Mouse (Mus musculus): ENCODE data around the gene Olfr392. TPM values are rescaled to one million over a fixed set of nuclear protein-coding genes. Genes with fewer than 3 reads are reported as not detected.

Gene Olfr392
- not detected in 2 replicates for polyA plus RNA-seq (2016; fragmentation: Nextera tagmentation; extraction: Ambion mirVana)

DNA sequence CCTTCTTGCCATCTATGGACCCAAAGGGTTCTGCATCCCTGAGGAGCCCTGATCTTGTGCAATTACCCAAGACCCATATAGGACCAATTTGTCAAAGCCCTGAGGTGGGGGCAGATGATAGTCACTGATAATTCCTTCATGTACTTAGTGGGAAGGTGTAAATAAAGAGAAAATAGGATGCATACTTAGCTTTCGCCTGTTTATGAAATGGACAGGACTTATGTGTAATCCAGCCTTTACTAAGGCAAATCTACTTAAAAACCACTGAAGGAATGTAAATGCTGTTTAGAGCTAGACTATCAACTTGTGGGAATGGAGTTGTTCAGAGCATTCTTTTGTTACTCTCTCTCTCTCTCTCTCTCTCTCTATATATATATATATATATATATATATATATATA, at the start of gene Olfr392:
Olfr392 (minus strand) TSS at position 101 of the 400 bp plus-strand sequence.
- Histone ChIP-seq H3K27me3 (no peaks in the 10 kb centered on the region), H3K4me1 (no peaks in the 10 kb centered on the region), H3K36me3 (no peaks in the 10 kb centered on the region), H3K27ac (no peak within 1 kb of the TSS), H3K4me2 (replicated peaks) (no peak within 1 kb of the TSS), H3K4me3 (no peak within 1 kb of the TSS), H3K9ac (no peak within 1 kb of the TSS), H3K9me3 (replicated peaks) (0 out of 2 replicates have a peak, but pooled peaks cover 3% of the 10 kb centered on the region)
- whole genome bisulfite sequencing, result 91% methylated on average over 1 of the region's 1 CpGs
- no peak for ATAC-seq (ENCODE audit: low FRiP score)

DNA sequence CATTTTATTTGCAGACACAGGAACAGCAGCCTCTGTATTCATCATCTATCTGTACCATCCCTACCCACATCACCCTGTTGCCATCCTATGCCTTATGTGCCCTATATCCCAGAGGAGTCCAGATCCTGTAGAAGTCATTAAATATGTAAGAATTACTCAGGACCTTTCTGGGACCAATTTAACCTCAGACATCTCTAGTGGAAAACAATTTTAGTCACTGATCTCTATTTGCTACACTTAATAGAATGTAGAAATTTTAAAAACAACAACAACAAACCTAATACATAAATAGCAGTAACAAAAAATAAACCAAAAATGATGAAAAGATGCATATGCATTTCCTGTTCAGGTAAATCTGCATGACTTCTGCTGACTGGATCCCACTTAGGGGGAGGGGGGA, 34.5 kb upstream of the Olfr392 start, which contains the start of gene Olfr393:
Olfr393 (minus strand) TSS at position 101 of the 400 bp plus-strand sequence.
- Histone ChIP-seq H3K27me3 (no peaks in the 10 kb centered on the region), H3K4me3 (no peak within 1 kb of the TSS), H3K27ac (no peak within 1 kb of the TSS), H3K9me3 (replicated peaks) (0 out of 2 replicates have a peak, but pooled peaks cover 14% of the 10 kb centered on the region), H3K36me3 (no peaks in the 10 kb centered on the region), H3K4me2 (replicated peaks) (no peak within 1 kb of the TSS), H3K9ac (no peak within 1 kb of the TSS), H3K4me1 (no peaks in the 10 kb centered on the region)
- ATAC-seq (ENCODE audit: low FRiP score), result no peak

DNA sequence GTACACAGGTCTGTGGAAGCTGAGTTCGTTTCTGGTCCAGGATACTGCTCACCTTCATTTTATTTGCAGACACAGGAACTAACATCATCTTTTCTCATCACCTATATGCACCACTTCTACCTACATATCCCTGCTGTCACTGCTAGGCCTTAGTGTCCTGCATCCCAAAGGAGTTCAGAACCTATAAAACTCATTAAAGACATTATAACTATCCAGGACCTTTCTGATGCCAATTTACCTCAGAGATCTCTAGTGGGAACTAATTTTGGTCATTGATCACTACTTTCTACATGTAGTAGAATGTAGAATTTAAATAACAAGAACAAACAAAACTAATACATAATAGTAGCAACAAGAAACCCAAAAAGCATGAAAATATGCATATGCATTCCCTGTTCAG, 13.9 kb downstream of the Olfr392 start, which contains the start of gene Olfr391-ps:
Olfr391-ps (minus strand) TSS at position 101 of the 400 bp plus-strand sequence.
- no peak within 1 kb of the TSS for H3K4me3 ChIP-seq
- no peak for ATAC-seq (ENCODE audit: low FRiP score)
- H3K4me2 ChIP-seq (replicated peaks), result no peak within 1 kb of the TSS
- H3K27me3 ChIP-seq, result no peaks in the 10 kb centered on the region
- no peaks in the 10 kb centered on the region for H3K36me3 ChIP-seq
- H3K9ac ChIP-seq, result no peak within 1 kb of the TSS
- 32% methylated on average over 1 of the region's 1 CpGs for WGBS
- H3K9me3 ChIP-seq (replicated peaks), result peaks cover 3% of the 10 kb centered on the region
- H3K27ac ChIP-seq, result no peak within 1 kb of the TSS
- no peaks in the 10 kb centered on the region for H3K4me1 ChIP-seq

DNA sequence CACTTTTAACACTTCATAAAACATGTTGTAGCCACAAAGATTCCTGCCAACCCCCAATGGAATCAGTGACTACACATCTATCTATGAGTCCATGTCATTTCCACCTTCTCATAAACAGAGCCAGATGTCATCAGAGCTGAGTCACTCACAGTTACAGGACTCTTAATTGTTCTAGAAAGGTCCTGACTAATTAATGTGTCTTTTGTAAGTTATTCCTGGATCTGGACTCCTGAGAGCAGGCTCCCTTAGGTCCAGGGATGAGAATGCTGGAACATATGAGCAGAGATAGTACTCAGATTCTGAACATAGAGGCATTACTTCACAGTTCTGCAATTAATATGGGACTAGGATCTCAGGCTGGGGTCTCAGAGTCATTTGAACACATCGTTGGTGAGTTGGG, 34.2 kb downstream of the Olfr392 start, which contains the start of gene Olfr390:
Olfr390 (plus strand) TSS at position 301 of the 400 bp plus-strand sequence.
- WGBS, result 60% methylated on average over 1 of the region's 1 CpGs
- Histone ChIP-seq H3K9ac (no peak within 1 kb of the TSS), H3K4me1 (no peaks in the 10 kb centered on the region), H3K36me3 (no peaks in the 10 kb centered on the region), H3K9me3 (replicated peaks) (peaks cover 6% of the 10 kb centered on the region; the same call in 1 of the 2 replicates), H3K27me3 (no peaks in the 10 kb centered on the region), H3K4me2 (replicated peaks) (no peak within 1 kb of the TSS), H3K4me3 (no peak within 1 kb of the TSS), H3K27ac (no peak within 1 kb of the TSS)
- ATAC-seq (ENCODE audit: low FRiP score), result no peak

DNA sequence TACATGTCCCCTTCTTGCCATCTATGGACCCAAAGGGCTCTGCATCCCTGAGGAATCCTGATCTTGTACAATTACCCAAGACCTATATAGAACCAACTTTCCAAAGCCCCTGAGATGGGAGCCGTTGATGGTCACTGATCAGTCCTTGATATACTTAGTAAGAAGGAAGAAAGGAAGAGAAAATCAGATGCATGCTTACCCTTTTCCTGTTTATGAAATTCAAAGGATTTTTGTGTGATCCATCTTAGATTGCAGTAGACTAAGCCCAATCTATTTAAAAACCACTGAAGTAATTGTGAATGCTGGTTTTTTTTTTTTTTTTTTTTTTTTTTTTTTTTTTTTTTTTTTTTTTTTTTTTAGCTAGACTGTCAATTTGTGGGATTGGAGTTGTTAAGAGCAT, 36.2 kb downstream of the Olfr392 start, which contains the start of gene Olfr389:
Olfr389 (minus strand) TSS at position 101 of the 400 bp plus-strand sequence.
- ATAC-seq (ENCODE audit: low FRiP score), result no peak
- no peaks in the 10 kb centered on the region for H3K27me3 ChIP-seq
- no peaks in the 10 kb centered on the region for H3K36me3 ChIP-seq
- H3K4me1 ChIP-seq, result no peaks in the 10 kb centered on the region
- H3K4me2 ChIP-seq (replicated peaks), result no peak within 1 kb of the TSS
- no peak within 1 kb of the TSS for H3K4me3 ChIP-seq
- 86% methylated on average over 1 of the region's 1 CpGs for WGBS
- H3K27ac ChIP-seq, result no peak within 1 kb of the TSS
- no peak within 1 kb of the TSS for H3K9ac ChIP-seq
- H3K9me3 ChIP-seq (replicated peaks), result peaks cover 5% of the 10 kb centered on the region; the same call in 1 of the 2 replicates

Other genes starting within 250 kb of the Olfr392 start
- not detected in 2 replicates for gene Olfr385, start 224.0 kb downstream of the Olfr392 start, polyA plus RNA-seq (2016; fragmentation: Nextera tagmentation; extraction: Ambion mirVana)
- gene Olfr384, start 218.5 kb downstream of the Olfr392 start, polyA plus RNA-seq (2016; fragmentation: Nextera tagmentation; extraction: Ambion mirVana), result not detected in 2 replicates
- gene Zfp735, start 128.3 kb downstream of the Olfr392 start, polyA plus RNA-seq (2016; fragmentation: Nextera tagmentation; extraction: Ambion mirVana), result not detected in 2 replicates
- gene Olfr389, start 36.3 kb downstream of the Olfr392 start, polyA plus RNA-seq (2016; fragmentation: Nextera tagmentation; extraction: Ambion mirVana), result not detected in 2 replicates
- not detected in 2 replicates for gene Olfr390, start 34.1 kb downstream of the Olfr392 start, polyA plus RNA-seq (2016; fragmentation: Nextera tagmentation; extraction: Ambion mirVana)
- gene Olfr391-ps, start 14.0 kb downstream of the Olfr392 start, polyA plus RNA-seq (2016; fragmentation: Nextera tagmentation; extraction: Ambion mirVana), result not detected in 2 replicates
- not detected in 2 replicates for gene Olfr393, start 34.4 kb upstream of the Olfr392 start, polyA plus RNA-seq (2016; fragmentation: Nextera tagmentation; extraction: Ambion mirVana)
- not detected in 2 replicates for gene Olfr394, start 73.7 kb upstream of the Olfr392 start, polyA plus RNA-seq (2016; fragmentation: Nextera tagmentation; extraction: Ambion mirVana)
- not detected in 2 replicates for gene Olfr395, start 92.2 kb upstream of the Olfr392 start, polyA plus RNA-seq (2016; fragmentation: Nextera tagmentation; extraction: Ambion mirVana)
- not detected in 2 replicates for gene Olfr23, start 119.6 kb upstream of the Olfr392 start, polyA plus RNA-seq (2016; fragmentation: Nextera tagmentation; extraction: Ambion mirVana)
- gene Olfr397, start 143.8 kb upstream of the Olfr392 start, polyA plus RNA-seq (2016; fragmentation: Nextera tagmentation; extraction: Ambion mirVana), result not detected in 2 replicates
- not detected in 2 replicates for gene Olfr398, start 173.4 kb upstream of the Olfr392 start, polyA plus RNA-seq (2016; fragmentation: Nextera tagmentation; extraction: Ambion mirVana)
- gene Olfr139, start 239.5 kb upstream of the Olfr392 start, polyA plus RNA-seq (2016; fragmentation: Nextera tagmentation; extraction: Ambion mirVana), result not detected in 2 replicates
- gene Olfr399, start 239.6 kb upstream of the Olfr392 start, polyA plus RNA-seq (2016; fragmentation: Nextera tagmentation; extraction: Ambion mirVana), result not detected in 2 replicates

Measured in hindbrain, embryonic 12.5 days (tissue).